12 mouse cellular contexts compared by ENCODE assay signal in genomic region chr4:130668991-130669390, GRCm38 (mm10). TPM values are rescaled to one million over a fixed set of nuclear protein-coding genes. Genes with fewer than 3 reads are reported as not detected.
DNase-seq lines count a peak whose midpoint lies in the region; ATAC-seq lines count a peak whose summit lies in the region.
"Had no signal": no experiment of that assay in that cellular context is flagged by ENCODE, and none has a peak within 500 bp of the region (broad histone marks: within the 10 kb centered on the region; RNA-seq: fewer than 3 reads in every experiment).

No protein-coding gene starts in this region.

- DNase-seq in forebrain, embryonic 11.5 days (ENCODE audit: low spot score): no peak
- peak; percentile 14 for DNase-seq in lung, postnatal 25 days (ENCODE audit: low spot score)
- no peak for DNase-seq in lung, postnatal 14 days
- DNase-seq in lung, postnatal 4 days: no peak
- DNase-seq in urinary bladder, postnatal 10 days (ENCODE audit: low spot score): no peak
- DNase-seq: cerebellum, adult 9-10 months; gastrocnemius, postnatal 25 days; thymus, postnatal 36 days had no signal

- no peak for ATAC-seq in forebrain, embryonic 12.5 days (ENCODE audit: low FRiP score)
- ATAC-seq in forebrain, embryonic 11.5 days (replicated peaks; ENCODE audit: low FRiP score): no peak
- ATAC-seq in hindbrain, embryonic 16.5 days: no peak
- no peak for ATAC-seq in neural tube, embryonic 15.5 days (ENCODE audit: low FRiP score)

- H3K27me3 ChIP-seq in forebrain, embryonic 12.5 days: no peaks in the 10 kb centered on the region
- H3K27me3 ChIP-seq in forebrain, embryonic 11.5 days (ENCODE audit: control insufficient read depth, insufficient read depth, low read length): no peaks in the 10 kb centered on the region
- H3K27me3 ChIP-seq in hindbrain, embryonic 16.5 days (replicated peaks; ENCODE audit: control insufficient read depth, insufficient read depth, low read length): no peaks in the 10 kb centered on the region
- no peaks in the 10 kb centered on the region for H3K27me3 ChIP-seq in neural tube, embryonic 15.5 days (replicated peaks)
- H3K27me3 ChIP-seq: lung, embryonic 15.5 days had no signal

- no peaks in the 10 kb centered on the region for H3K9me3 ChIP-seq in forebrain, embryonic 12.5 days
- H3K9me3 ChIP-seq in forebrain, embryonic 11.5 days (ENCODE audit: control insufficient read depth, low read length): no peaks in the 10 kb centered on the region
- H3K9me3 ChIP-seq in hindbrain, embryonic 16.5 days (ENCODE audit: control insufficient read depth, low read length): no peaks in the 10 kb centered on the region
- no peaks in the 10 kb centered on the region for H3K9me3 ChIP-seq in neural tube, embryonic 15.5 days (replicated peaks)
- H3K9me3 ChIP-seq: lung, embryonic 15.5 days had no signal

- WGBS in forebrain, embryonic 12.5 days: 73% methylated on average over 7 of the region's 7 CpGs
- 80% methylated on average over 7 of the region's 7 CpGs for WGBS in forebrain, embryonic 11.5 days
- WGBS in hindbrain, embryonic 16.5 days: 68% methylated on average over 7 of the region's 7 CpGs
- WGBS in neural tube, embryonic 15.5 days: 47% methylated on average over 7 of the region's 7 CpGs

- peaks cover 31% of the 10 kb centered on the region for H3K4me1 ChIP-seq in forebrain, embryonic 12.5 days
- H3K4me1 ChIP-seq in forebrain, embryonic 11.5 days (replicated peaks; ENCODE audit: control insufficient read depth, insufficient read depth, low read length): peaks cover 4% of the 10 kb centered on the region; the same call in 1 of the 2 replicates
- peaks cover 38% of the 10 kb centered on the region for H3K4me1 ChIP-seq in hindbrain, embryonic 16.5 days (ENCODE audit: control insufficient read depth, insufficient read depth, low read depth, low read length)
- H3K4me1 ChIP-seq in neural tube, embryonic 15.5 days: peaks cover 62% of the 10 kb centered on the region

- no peak overlapping the region for H3K9ac ChIP-seq in forebrain, embryonic 12.5 days
- no peak overlapping the region for H3K9ac ChIP-seq in forebrain, embryonic 11.5 days (ENCODE audit: low read length)
- no peak overlapping the region for H3K9ac ChIP-seq in hindbrain, embryonic 16.5 days (ENCODE audit: low read depth, low read length)
- H3K9ac ChIP-seq in neural tube, embryonic 15.5 days (replicated peaks): no peak overlapping the region
- H3K9ac ChIP-seq: lung, embryonic 15.5 days had no signal

- peaks cover 42% of the 10 kb centered on the region for H3K36me3 ChIP-seq in forebrain, embryonic 12.5 days (replicated peaks)
- H3K36me3 ChIP-seq in forebrain, embryonic 11.5 days (ENCODE audit: control insufficient read depth, insufficient read depth, low read length): peaks cover 8% of the 10 kb centered on the region
- peaks cover 10% of the 10 kb centered on the region; the same call in 1 of the 2 replicates for H3K36me3 ChIP-seq in hindbrain, embryonic 16.5 days (ENCODE audit: control insufficient read depth, insufficient read depth, low read length)
- H3K36me3 ChIP-seq in neural tube, embryonic 15.5 days: peaks cover 32% of the 10 kb centered on the region

- H3K4me2 ChIP-seq in forebrain, embryonic 12.5 days: no peak overlapping the region
- H3K4me2 ChIP-seq in forebrain, embryonic 11.5 days (ENCODE audit: low read depth, low read length, severe bottlenecking): no peak overlapping the region
- H3K4me2 ChIP-seq in hindbrain, embryonic 16.5 days (ENCODE audit: low read length): peak overlapping the region; percentile 20
- H3K4me2 ChIP-seq in neural tube, embryonic 15.5 days: peak overlapping the region; percentile 27
- H3K4me2 ChIP-seq: lung, embryonic 15.5 days had no signal

- H3K27ac ChIP-seq in forebrain, embryonic 12.5 days: 0 out of 2 replicates have a peak overlapping the region, but pooled peaks have one; percentile 8
- H3K27ac ChIP-seq in forebrain, embryonic 11.5 days (ENCODE audit: low read depth, low read length): no peak overlapping the region
- H3K27ac ChIP-seq in hindbrain, embryonic 16.5 days (ENCODE audit: low read depth, low read length): no peak overlapping the region
- no peak overlapping the region for H3K27ac ChIP-seq in neural tube, embryonic 15.5 days (replicated peaks)
- H3K27ac ChIP-seq: lung, embryonic 15.5 days had no signal

- H3K4me3 ChIP-seq in forebrain, embryonic 12.5 days (replicated peaks): no peak overlapping the region
- no peak overlapping the region for H3K4me3 ChIP-seq in forebrain, embryonic 11.5 days (ENCODE audit: low read depth, low read length)
- H3K4me3 ChIP-seq in hindbrain, embryonic 16.5 days (ENCODE audit: low read length): no peak overlapping the region
- no peak overlapping the region for H3K4me3 ChIP-seq in neural tube, embryonic 15.5 days (replicated peaks)
- H3K4me3 ChIP-seq: lung, embryonic 15.5 days had no signal

RNA-seq across cellular contexts. Expression of gene Pum1, which starts 5.9 kb away (rescaled TPM):
- polyA plus RNA-seq in forebrain, embryonic 12.5 days (2016; fragmentation: Nextera tagmentation; extraction: Ambion mirVana): 134 and 141 TPM in 2 replicates
- 122 and 131 TPM in 2 replicates for polyA plus RNA-seq in forebrain, embryonic 11.5 days (2014; fragmentation: Nextera tagmentation; extraction: Ambion mirVana)
- 79.1 and 94.1 TPM in 2 replicates for polyA plus RNA-seq in hindbrain, embryonic 16.5 days (2015; fragmentation: Nextera tagmentation; extraction: Ambion mirVana)
- polyA plus RNA-seq in neural tube, embryonic 15.5 days (2015; fragmentation: Nextera tagmentation; extraction: Ambion mirVana): 75.8 and 79.3 TPM in 2 replicates

Comparison
In these comparisons a context has a peak if more than half of its experiments do, and no peak if none do; other contexts are left out.
1. H3K4me2 ChIP-seq: peak in hindbrain, embryonic 16.5 days (single experiment) and neural tube, embryonic 15.5 days (single experiment); none in forebrain, embryonic 12.5 days (single experiment) and forebrain, embryonic 11.5 days (single experiment).